Mouse (Mus musculus) small intestine, adult 10 weeks (tissue): ENCODE results near the gene Lrrc14b. TPM values are rescaled to one million over a fixed set of nuclear protein-coding genes. Genes with fewer than 3 reads are reported as not detected.

Experiments
- polyA plus RNA-seq: library from polyadenylated mRNA; stranded (reverse); fragments of 350-450 nt; fragmentation: Illumina TruSeq; extraction: RNeasy Lipid Tissue Mini Kit (QIAGEN cat#74804); gene quantifications from one replicate; pipeline ENCODE4 v1.2.3, GENCODE M21; 2014; ENCODE audit warnings: low replicate concordance

Lrrc14b gene
- polyA plus RNA-seq, result not detected

DNA sequence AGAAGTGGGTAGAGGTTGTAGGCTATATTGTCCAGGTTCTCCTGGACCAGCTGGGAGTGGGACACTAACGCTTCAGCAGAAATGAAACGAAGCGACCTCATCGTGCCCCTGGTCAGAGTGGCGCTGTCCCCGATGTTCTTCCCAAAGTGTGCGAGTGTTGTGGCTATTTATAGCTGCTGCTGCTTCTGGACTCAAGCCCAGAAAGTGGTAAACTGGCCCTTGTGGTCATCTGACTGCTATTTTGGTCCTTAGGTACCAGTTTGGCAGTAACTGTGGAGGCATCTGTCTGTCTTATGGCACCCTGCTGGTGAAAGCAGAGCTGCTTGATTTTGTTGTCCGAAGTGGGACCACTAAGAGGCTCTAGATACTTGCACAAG is at the start of gene Lrrc14b:
Gene Lrrc14b, minus strand, starts transcription at position 147 of the 377 bp plus-strand sequence.

DNA sequence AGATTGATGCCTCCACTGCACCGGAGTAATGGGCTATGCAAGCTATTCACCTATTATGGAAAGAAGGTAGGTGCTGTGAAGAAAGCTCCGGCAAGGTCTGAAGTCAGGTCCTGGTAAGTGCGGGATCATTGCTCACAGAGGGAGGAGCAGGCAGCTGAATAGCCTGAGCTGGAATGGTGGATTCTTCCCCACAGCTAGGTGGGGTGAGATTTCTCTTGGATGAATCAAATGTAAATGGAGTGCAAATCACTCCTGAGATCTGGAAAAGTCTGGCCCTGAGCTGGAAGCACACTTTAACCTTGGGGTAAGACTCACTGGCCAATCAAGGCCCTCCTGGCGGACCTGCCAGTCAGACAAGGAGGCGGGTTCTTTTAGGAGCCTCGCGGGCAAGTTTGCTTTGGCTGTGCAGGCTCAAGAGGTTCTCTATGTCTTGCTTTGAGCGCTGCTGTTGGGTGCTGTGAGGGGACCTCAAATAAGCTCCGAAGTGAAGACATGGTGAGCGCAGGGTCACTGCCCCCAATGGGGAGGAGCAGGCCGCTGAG is 35.6 kb upstream of the Lrrc14b start, which contains the start of gene Ftl1-ps1:
Gene Ftl1-ps1, plus strand, starts transcription at position 397 of the 542 bp plus-strand sequence.

DNA sequence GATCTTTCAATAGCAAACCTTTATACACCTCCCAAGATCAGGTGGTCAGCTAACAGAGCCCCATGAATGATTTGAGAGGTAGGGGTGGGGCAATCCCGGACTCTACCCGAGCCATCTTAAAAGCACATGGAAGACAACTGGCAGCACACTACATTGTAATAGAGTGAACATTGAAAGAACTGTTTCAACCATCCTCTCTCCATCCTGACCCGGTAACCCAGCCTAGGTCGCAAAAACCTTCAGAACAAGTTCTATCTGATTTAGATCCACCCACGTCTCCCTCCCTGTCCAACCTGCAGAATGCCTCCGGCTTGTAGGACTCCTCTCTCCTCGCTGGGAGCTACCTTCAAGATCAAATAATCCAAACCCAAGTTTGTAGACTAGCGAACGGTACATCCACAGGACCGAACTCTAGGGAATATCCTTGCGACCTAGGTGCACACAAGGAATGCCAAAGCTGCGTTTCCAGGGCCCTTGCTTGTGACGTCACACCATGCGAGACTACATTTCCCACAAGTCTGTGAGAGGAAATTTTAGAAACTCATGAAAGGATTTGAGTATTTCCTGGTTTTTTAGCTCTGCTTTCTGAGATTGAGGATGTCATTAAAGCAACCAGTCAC is 26.7 kb upstream of the Lrrc14b start, which contains the start of gene Zfp72:
Gene Zfp72, minus strand, starts transcription at position 466 of the 620 bp plus-strand sequence.

DNA sequence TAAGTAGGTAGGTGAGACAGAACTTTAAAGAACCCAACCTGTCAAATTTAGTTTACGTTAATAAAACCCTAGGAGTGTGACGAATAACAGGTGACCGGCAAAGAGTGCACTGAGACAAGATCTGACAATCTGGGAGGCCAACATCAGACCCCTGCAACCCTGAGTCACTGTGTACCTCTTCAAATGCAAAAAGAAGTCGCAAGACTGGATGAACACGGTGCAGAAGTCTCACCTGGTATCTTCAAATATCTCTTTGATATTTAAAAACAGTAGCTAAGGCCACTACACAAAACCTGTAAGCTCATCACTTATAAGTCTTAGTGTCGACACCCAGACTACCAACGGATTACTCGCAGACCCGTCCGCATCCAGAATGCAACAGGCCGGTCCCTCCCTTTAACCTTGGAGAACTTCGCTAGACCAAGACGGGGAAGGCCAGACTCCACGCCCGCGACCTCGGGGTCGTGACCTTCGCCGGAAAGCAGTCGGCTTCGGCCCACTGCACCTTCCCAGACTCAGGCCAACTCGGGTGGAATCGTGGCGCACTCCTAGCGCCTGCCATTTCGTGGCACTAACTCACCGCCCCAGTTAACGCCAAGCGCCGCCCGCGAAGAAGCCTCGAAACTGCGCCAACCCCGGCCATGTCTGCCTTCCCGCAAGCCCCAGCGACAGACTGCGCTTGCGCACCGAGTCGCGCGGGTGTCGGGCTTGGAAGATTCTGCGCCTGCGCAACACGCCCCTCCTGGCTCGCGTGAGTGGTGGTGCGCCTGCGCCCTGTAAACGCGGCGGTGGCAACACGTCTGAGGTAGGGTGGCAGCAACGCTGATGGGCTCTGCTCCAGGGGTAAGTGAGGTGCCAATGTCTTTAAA is 14.0 kb downstream of the Lrrc14b start, which contains the start of the genes Sdha and Ccdc127:
Gene Sdha, minus strand, starts transcription at position 715 of the 869 bp plus-strand sequence.
Gene Ccdc127, plus strand, starts transcription at position 744 of the 869 bp plus-strand sequence.

DNA sequence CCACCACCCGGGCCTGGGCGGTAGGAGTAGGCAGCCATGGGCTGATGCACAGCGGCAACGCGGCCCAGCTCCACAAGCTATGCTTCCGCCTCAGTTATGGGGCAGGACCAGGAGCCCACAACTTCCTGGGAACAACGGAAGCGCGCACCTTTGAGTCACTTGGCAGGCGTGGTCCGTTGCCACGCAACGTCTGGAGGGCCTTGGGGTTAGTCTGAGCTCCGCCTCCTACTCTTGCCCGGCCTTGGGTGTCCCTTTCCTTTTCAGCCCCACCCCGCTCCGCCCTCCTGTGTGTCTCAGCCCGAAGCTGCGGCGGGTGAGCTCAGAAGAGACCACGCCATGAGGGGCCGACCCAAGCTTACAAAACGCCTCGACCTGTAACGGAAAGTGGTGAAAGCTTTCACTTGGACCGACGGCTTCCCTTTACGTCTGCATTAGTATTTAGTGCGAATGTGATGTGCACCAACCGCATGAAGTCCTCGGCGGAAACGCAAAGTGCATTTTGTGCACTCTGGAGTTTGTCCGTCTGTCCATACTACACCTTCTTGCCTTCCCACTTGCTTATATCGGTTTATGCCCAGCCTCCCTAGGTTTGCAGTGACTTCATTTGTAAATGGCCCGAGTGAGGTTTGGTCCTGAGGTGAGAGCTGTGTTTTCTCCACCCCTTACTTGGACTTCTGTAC is 46.5 kb downstream of the Lrrc14b start, which contains the start of gene Pdcd6:
Gene Pdcd6, minus strand, starts transcription at position 411 of the 680 bp plus-strand sequence.

Other genes with a start within 250 kb of the Lrrc14b start
- 90.4 TPM for gene Slc9a3, start 242.5 kb downstream of the Lrrc14b start, polyA plus RNA-seq
- gene Exoc3, start 155.3 kb downstream of the Lrrc14b start, polyA plus RNA-seq, result 32.0 TPM
- 5.3 TPM for gene Ahrr, start 71.7 kb downstream of the Lrrc14b start, polyA plus RNA-seq
- gene Pdcd6, start 46.4 kb downstream of the Lrrc14b start, polyA plus RNA-seq, result 330 TPM
- 487 TPM for gene Sdha, start 13.7 kb downstream of the Lrrc14b start, polyA plus RNA-seq
- gene Ccdc127, start 13.7 kb downstream of the Lrrc14b start, polyA plus RNA-seq, result 11.3 TPM
- gene Zfp72, start 26.8 kb upstream of the Lrrc14b start, polyA plus RNA-seq, result 10.8 TPM
- gene Ftl1-ps1, start 35.7 kb upstream of the Lrrc14b start, polyA plus RNA-seq, result 3.9 TPM
- gene Zfp825, start 130.0 kb upstream of the Lrrc14b start, polyA plus RNA-seq, result 107 TPM